Mouse (Mus musculus) forebrain, embryonic 12.5 days (tissue): Measurements from ENCODE around the gene Doxl2. TPM values are rescaled to one million over a fixed set of nuclear protein-coding genes. Genes with fewer than 3 reads are reported as not detected.
"Not testable (repeated sequence)": the region's sequence is repeated elsewhere in the genome, so short reads cannot be mapped to it uniquely, and the experiment has no call there.

Source experiments
- ATAC-seq: fragments of 200-750 bp; cut with Nextera tagmentation; 2 replicates; pipeline ENCODE4 v1.8.0; 2017; ENCODE audit warnings: moderate TSS enrichment; ENCODE audit not compliant: low FRiP score
- H3K27ac ChIP-seq: fragments of 300-500 bp; sonication (generic); 2 replicates; pipeline ENCODE4 v1.5.1; 2016; ENCODE audit warnings: mild to moderate bottlenecking
- H3K27me3 ChIP-seq: fragments of 300-500 bp; sonication (generic); 2 replicates; pipeline ENCODE4 v1.6.1; 2016; ENCODE audit warnings: mild to moderate bottlenecking
- H3K36me3 ChIP-seq: fragments of 300-500 bp; sonication (generic); replicated peaks from 2 replicates; pipeline ENCODE4 v1.6.1; 2016; ENCODE audit warnings: mild to moderate bottlenecking
- H3K4me1 ChIP-seq: fragments of 300-500 bp; sonication (generic); 2 replicates; pipeline ENCODE4 v1.6.1; 2016
- H3K4me2 ChIP-seq: fragments of 300-500 bp; sonication (generic); 2 replicates; pipeline ENCODE4 v1.6.1; 2016; ENCODE audit warnings: mild to moderate bottlenecking, moderate library complexity
- H3K4me3 ChIP-seq: fragments of 300-500 bp; sonication (generic); replicated peaks from 2 replicates; pipeline ENCODE4 v1.5.1; 2016; ENCODE audit warnings: mild to moderate bottlenecking
- H3K9ac ChIP-seq: fragments of 300-500 bp; sonication (generic); 2 replicates; pipeline ENCODE4 v1.6.1; 2016; ENCODE audit warnings: mild to moderate bottlenecking
- H3K9me3 ChIP-seq: fragments of 300-500 bp; sonication (generic); 2 replicates; pipeline ENCODE4 v1.6.1; 2016
- WGBS: fragments of 180-500 bp; shearing (Covaris S2); methylation state at CpG from one replicate; pipeline ENCODE4 v1.1.7; 2016; 5-methylcytosine and 5-hydroxymethylcytosine counted together
- polyA plus RNA-seq: library from polyadenylated mRNA; unstranded; fragments of >200 nt; fragmentation: Nextera tagmentation; extraction: Ambion mirVana; gene quantifications from 2 replicates; pipeline ENCODE4 v1.2.1, GENCODE M21; 2016

The Doxl2 gene
- not detected in 2 replicates for polyA plus RNA-seq

DNA sequence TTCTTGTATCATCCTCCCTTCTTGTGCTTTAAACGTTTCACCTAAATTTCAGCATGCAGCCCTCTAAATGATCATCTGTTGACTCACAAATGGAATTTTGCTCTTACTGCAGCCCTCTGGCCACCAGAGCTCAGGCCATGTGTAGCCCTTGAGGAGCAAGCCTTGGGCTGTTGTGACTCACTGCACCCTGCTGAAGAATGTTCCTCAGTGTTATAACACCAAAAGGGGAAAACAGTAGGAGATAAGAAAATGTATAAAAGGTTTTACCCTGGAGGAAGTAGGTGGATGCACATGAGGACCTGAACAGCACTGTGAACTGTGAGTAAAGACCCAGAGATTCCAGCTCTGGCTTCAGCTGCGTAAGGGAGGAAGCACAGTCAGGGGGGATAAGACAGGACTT lies at the start of gene Doxl2:
TSS of gene Doxl2 (plus strand) at position 301 of the 400 bp plus-strand sequence.
- no peak within 1 kb of the TSS for H3K27ac ChIP-seq
- no peak within 1 kb of the TSS for H3K4me3 ChIP-seq
- no peak within 1 kb of the TSS for H3K9ac ChIP-seq
- H3K9me3 ChIP-seq: no peaks in the 10 kb centered on the region
- H3K4me2 ChIP-seq: no peak within 1 kb of the TSS
- WGBS: 91% methylated on average over 2 of the region's 2 CpGs
- H3K4me1 ChIP-seq: no peaks in the 10 kb centered on the region
- no peak for ATAC-seq
- H3K27me3 ChIP-seq: no peaks in the 10 kb centered on the region
- no peaks in the 10 kb centered on the region for H3K36me3 ChIP-seq

- 88% methylated on average over 5 of the region's 5 CpGs for WGBS
- Histone ChIP-seq H3K9me3 (no peaks in the 10 kb centered on the region), H3K4me3 (no peak within 1 kb of the TSS), H3K4me1 (no peaks in the 10 kb centered on the region), H3K36me3 (no peaks in the 10 kb centered on the region), H3K9ac (no peak within 1 kb of the TSS), H3K27me3 (no peaks in the 10 kb centered on the region), H3K4me2 (no peak within 1 kb of the TSS), H3K27ac (no peak within 1 kb of the TSS)
- ATAC-seq: no peak
Measured at GRCm38 (mm10) chr6:48929595-48929994, 45.2 kb upstream of the Doxl2 start, which contains the start of gene 1600015I10Rik. 1600015I10Rik (plus strand) TSS chr6:48929895.

DNA sequence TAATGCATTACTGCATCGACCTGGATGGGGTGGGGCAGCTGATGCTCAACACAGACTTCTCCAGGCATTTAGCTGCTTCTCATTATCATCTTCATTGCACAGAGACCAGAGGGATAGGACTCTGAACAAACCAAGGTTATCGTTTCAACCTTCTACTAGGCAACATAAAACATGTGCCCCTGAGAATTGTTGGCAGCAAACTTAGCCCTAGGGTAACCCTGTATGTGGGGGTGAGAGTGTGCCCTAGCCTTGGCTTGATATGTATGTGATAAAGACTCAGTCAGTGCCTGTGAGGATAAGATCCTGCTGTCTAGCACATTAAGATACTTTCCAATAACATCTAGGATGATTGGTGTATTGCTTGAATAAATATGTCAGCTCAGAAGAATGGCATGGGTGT lies 25.2 kb upstream of the Doxl2 start:
- Histone ChIP-seq H3K27me3 (no peaks in the 10 kb centered on the region), H3K4me1 (no peaks in the 10 kb centered on the region), H3K36me3 (no peaks in the 10 kb centered on the region), H3K9me3 (no peaks in the 10 kb centered on the region), H3K4me3 (no peak overlapping the region), H3K9ac (no peak overlapping the region), H3K4me2 (no peak overlapping the region), H3K27ac (no peak overlapping the region)
- ATAC-seq: no peak
- 83% methylated on average over 2 of the region's 2 CpGs for WGBS

DNA sequence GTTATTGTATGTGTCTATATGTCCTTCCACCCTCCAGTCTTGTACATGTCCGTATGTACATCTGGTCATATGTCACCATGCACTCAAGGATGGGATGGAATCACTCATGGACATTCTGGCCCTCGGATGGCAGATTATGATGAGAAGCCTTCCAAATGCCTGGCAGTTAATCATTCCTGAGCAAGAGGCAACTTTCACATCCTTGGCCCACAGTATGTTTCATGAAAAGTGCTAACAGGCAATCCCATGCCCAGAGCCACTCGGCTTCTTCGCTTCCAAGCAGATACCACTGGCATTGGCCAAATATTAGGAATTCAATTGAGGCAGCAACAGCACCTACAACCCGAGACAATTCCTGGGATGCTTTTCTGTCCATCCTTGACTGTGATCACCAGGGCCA lies 24.1 kb upstream of the Doxl2 start:
- Histone ChIP-seq H3K9me3 (no peaks in the 10 kb centered on the region), H3K4me3 (no peak overlapping the region), H3K4me2 (no peak overlapping the region), H3K27ac (no peak overlapping the region), H3K9ac (no peak overlapping the region), H3K36me3 (no peaks in the 10 kb centered on the region), H3K4me1 (no peaks in the 10 kb centered on the region), H3K27me3 (no peaks in the 10 kb centered on the region)
- ATAC-seq: no peak
- 86% methylated on average over 5 of the region's 5 CpGs for WGBS

GRCm38 (mm10) chr6:48951630-48952029 lies 23.1 kb upstream of the Doxl2 start:
- Histone ChIP-seq H3K4me2 (no peak overlapping the region), H3K36me3 (no peaks in the 10 kb centered on the region), H3K27ac (no peak overlapping the region), H3K27me3 (no peaks in the 10 kb centered on the region), H3K9me3 (no peaks in the 10 kb centered on the region), H3K4me3 (no peak overlapping the region), H3K4me1 (no peaks in the 10 kb centered on the region), H3K9ac (no peak overlapping the region)
- ATAC-seq: no peak
- 90% methylated on average over 6 of the region's 6 CpGs for WGBS

DNA sequence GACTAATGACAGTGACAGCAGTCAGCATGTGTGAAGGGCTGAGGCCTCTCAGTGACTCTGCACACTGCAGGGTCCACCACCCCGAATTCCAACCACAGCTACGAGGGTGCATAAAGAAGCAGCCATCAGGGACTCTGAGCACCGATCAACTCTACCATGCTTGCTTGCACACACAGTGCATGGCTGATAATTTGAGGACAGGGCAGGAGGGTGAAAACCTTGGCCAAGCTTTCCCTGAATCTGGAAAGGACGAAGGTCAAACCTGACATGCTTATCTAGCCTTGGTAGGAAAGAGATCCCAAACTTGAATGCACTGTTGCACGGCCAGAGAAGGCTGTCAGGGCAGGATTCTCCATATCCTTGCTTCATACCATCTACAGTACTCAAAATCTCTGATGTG lies 21.5 kb upstream of the Doxl2 start:
- WGBS: 88% methylated on average over 5 of the region's 5 CpGs
- H3K36me3 ChIP-seq: no peaks in the 10 kb centered on the region
- no peaks in the 10 kb centered on the region for H3K9me3 ChIP-seq
- ATAC-seq: no peak
- H3K4me2 ChIP-seq: no peak overlapping the region
- no peak overlapping the region for H3K27ac ChIP-seq
- no peak overlapping the region for H3K9ac ChIP-seq
- no peaks in the 10 kb centered on the region for H3K4me1 ChIP-seq
- H3K27me3 ChIP-seq: no peaks in the 10 kb centered on the region
- no peak overlapping the region for H3K4me3 ChIP-seq

- 79% methylated on average over 5 of the region's 5 CpGs for WGBS
- Histone ChIP-seq H3K4me3 (no peak overlapping the region), H3K4me1 (no peaks in the 10 kb centered on the region), H3K4me2 (no peak overlapping the region), H3K27ac (no peak overlapping the region), H3K9me3 (no peaks in the 10 kb centered on the region), H3K9ac (no peak overlapping the region), H3K27me3 (no peaks in the 10 kb centered on the region), H3K36me3 (no peaks in the 10 kb centered on the region)
- no peak for ATAC-seq
Measured at GRCm38 (mm10) chr6:48954211-48954610, 20.6 kb upstream of the Doxl2 start.

GRCm38 (mm10) chr6:48954946-48955345 lies 19.8 kb upstream of the Doxl2 start:
- ATAC-seq: no peak
- H3K4me1 ChIP-seq: no peaks in the 10 kb centered on the region
- H3K9me3 ChIP-seq: no peaks in the 10 kb centered on the region
- no peak overlapping the region for H3K9ac ChIP-seq
- 54% methylated on average over 1 of the region's 1 CpGs for WGBS
- H3K4me2 ChIP-seq: no peak overlapping the region
- H3K4me3 ChIP-seq: no peak overlapping the region
- no peaks in the 10 kb centered on the region for H3K27me3 ChIP-seq
- no peaks in the 10 kb centered on the region for H3K36me3 ChIP-seq
- H3K27ac ChIP-seq: no peak overlapping the region

- H3K4me2 ChIP-seq: no peak overlapping the region
- H3K9ac ChIP-seq: no peak overlapping the region
- H3K27ac ChIP-seq: no peak overlapping the region
- H3K36me3 ChIP-seq: no peaks in the 10 kb centered on the region
- H3K9me3 ChIP-seq: no peaks in the 10 kb centered on the region
- H3K27me3 ChIP-seq: 0 out of 2 replicates have a peak, but pooled peaks cover 5% of the 10 kb centered on the region
- ATAC-seq: no peak
- no peaks in the 10 kb centered on the region for H3K4me1 ChIP-seq
- WGBS: 87% methylated on average over 4 of the region's 4 CpGs
- no peak overlapping the region for H3K4me3 ChIP-seq
Measured at GRCm38 (mm10) chr6:48956785-48957184, 18.0 kb upstream of the Doxl2 start.

- H3K9me3 ChIP-seq: no peaks in the 10 kb centered on the region
- WGBS: 60% methylated on average over 1 of the region's 1 CpGs
- no peaks in the 10 kb centered on the region for H3K4me1 ChIP-seq
- ATAC-seq: no peak
- 0 out of 2 replicates have a peak, but pooled peaks cover 5% of the 10 kb centered on the region for H3K27me3 ChIP-seq
- no peak overlapping the region for H3K9ac ChIP-seq
- H3K4me2 ChIP-seq: no peak overlapping the region
- H3K27ac ChIP-seq: no peak overlapping the region
- H3K4me3 ChIP-seq: no peak overlapping the region
- H3K36me3 ChIP-seq: no peaks in the 10 kb centered on the region
Measured at GRCm38 (mm10) chr6:48958053-48958452, 16.7 kb upstream of the Doxl2 start.

- WGBS: 26% methylated on average over 7 of the region's 7 CpGs
Measured at GRCm38 (mm10) chr6:48959151-48959550, 15.6 kb upstream of the Doxl2 start.

DNA sequence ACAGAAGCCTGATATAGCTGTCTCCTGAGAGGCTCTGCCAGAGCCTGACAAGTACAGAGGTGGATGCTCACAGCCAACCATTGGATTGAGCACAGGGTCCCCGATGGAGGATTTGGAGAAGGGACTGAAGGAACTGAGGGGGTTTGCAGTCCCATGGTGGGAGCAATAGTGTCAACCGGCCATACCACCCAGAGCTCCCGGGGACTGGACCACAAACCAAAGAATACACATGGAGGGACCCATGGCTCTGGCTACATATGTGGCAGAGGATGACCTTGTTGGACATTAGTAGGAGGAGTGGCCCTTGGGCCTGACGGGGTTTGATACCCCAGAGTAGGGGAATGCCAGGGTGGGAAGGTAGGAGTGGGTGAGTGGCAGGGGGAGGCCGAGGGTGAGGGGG lies 8.1 kb upstream of the Doxl2 start:
- H3K4me1 ChIP-seq, H3K27ac ChIP-seq, H3K9ac ChIP-seq, H3K27me3 ChIP-seq, H3K4me3 ChIP-seq, H3K9me3 ChIP-seq, H3K4me2 ChIP-seq, ATAC-seq, H3K36me3 ChIP-seq: not testable (repeated sequence)
- 93% methylated on average over 5 of the region's 5 CpGs for WGBS

More at GRCm38 (mm10) chr6:48959151-48959550, 15.6 kb upstream of the Doxl2 start:
- not testable (repeated sequence) for H3K36me3 ChIP-seq, H3K27me3 ChIP-seq, H3K9me3 ChIP-seq, H3K9ac ChIP-seq, ATAC-seq, H3K4me1 ChIP-seq, H3K27ac ChIP-seq, H3K4me3 ChIP-seq, H3K4me2 ChIP-seq

DNA sequence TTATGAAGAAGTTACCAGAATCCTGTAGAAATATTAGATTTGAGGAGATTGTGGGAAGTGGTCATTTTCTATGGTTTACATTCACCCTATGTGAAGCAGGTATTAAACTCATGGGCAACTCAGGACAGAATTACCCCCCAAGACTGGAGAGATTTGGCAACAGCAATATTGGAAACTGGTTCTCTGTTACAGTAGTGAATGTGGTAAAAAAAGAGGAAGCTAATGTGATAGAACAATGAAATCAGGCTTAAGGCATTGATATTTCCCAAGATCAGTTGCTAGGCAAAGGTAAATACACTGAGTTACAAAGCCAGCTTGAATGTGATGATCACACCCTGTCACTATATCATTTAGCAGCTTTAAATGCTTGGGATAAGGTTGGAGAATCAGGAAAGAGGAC lies 6.9 kb upstream of the Doxl2 start:
- ATAC-seq: no peak
- Histone ChIP-seq H3K36me3 (no peaks in the 10 kb centered on the region), H3K27ac (no peak overlapping the region), H3K4me1 (no peaks in the 10 kb centered on the region), H3K4me3 (no peak overlapping the region), H3K27me3 (no peaks in the 10 kb centered on the region), H3K9ac (no peak overlapping the region), H3K9me3 (no peaks in the 10 kb centered on the region), H3K4me2 (no peak overlapping the region)
